Comparison of ENCODE assay signal across 17 mouse cellular contexts in genomic region chr3:142856832-142857231, GRCm38 (mm10). TPM values are rescaled to one million over a fixed set of nuclear protein-coding genes. Genes with fewer than 3 reads are reported as not detected.
DNase-seq lines count a peak whose midpoint lies in the region; ATAC-seq lines count a peak whose summit lies in the region.
"Had no signal": no experiment of that assay in that cellular context is flagged by ENCODE, and none has a peak within 500 bp of the region (broad histone marks: within the 10 kb centered on the region; RNA-seq: fewer than 3 reads in every experiment).

No protein-coding gene starts in this region.

- H3K36me3 ChIP-seq in heart, embryonic 13.5 days, result peaks cover 6% of the 10 kb centered on the region; the same call in 1 of the 2 replicates
- no peaks in the 10 kb centered on the region for H3K36me3 ChIP-seq in heart, embryonic 11.5 days (ENCODE audit: control insufficient read depth, insufficient read depth, low read length)

- WGBS in heart, embryonic 13.5 days, result 42% methylated on average over 3 of the region's 3 CpGs
- 55% methylated on average over 3 of the region's 3 CpGs for WGBS in heart, embryonic 11.5 days (ENCODE audit: insufficient replicate concordance)

- peaks cover 13% of the 10 kb centered on the region for H3K4me1 ChIP-seq in heart, embryonic 13.5 days
- H3K4me1 ChIP-seq in heart, embryonic 11.5 days (ENCODE audit: control insufficient read depth, insufficient read depth, low read length), result no peaks in the 10 kb centered on the region
- H3K4me1 ChIP-seq: forebrain, embryonic 13.5 days; midbrain, embryonic 10.5 days had no signal

- H3K27me3 ChIP-seq in heart, embryonic 13.5 days (replicated peaks), result no peaks in the 10 kb centered on the region
- H3K27me3 ChIP-seq in heart, embryonic 11.5 days (ENCODE audit: control insufficient read depth, insufficient read depth, low read length), result no peaks in the 10 kb centered on the region
- H3K27me3 ChIP-seq: embryonic facial prominence, embryonic 13.5 days; forebrain, embryonic 13.5 days; limb, embryonic 13.5 days had no signal

- H3K9ac ChIP-seq in heart, embryonic 13.5 days, result no peak overlapping the region
- H3K9ac ChIP-seq in heart, embryonic 11.5 days (ENCODE audit: low read depth, low read length), result no peak overlapping the region
- H3K9ac ChIP-seq: embryonic facial prominence, embryonic 13.5 days; forebrain, embryonic 13.5 days; limb, embryonic 13.5 days had no signal

- H3K4me3 ChIP-seq in heart, embryonic 13.5 days, result no peak overlapping the region
- H3K4me3 ChIP-seq in heart, embryonic 11.5 days (ENCODE audit: low read depth, low read length), result no peak overlapping the region
- H3K4me3 ChIP-seq: embryonic facial prominence, embryonic 13.5 days; forebrain, embryonic 13.5 days; limb, embryonic 13.5 days; midbrain, embryonic 10.5 days had no signal

- ATAC-seq in heart, embryonic 13.5 days (ENCODE audit: extremely low read depth, insufficient number of reproducible peaks, low FRiP score, low TSS enrichment), result no peak
- ATAC-seq in heart, embryonic 11.5 days (replicated peaks; ENCODE audit: insufficient number of reproducible peaks, low FRiP score, low TSS enrichment), result no peak
- peak; percentile 42; the same call in 1 of the 2 replicates for ATAC-seq in common myeloid progenitor, adult 5-6 weeks (replicated peaks; ENCODE audit: low read depth, poor library complexity, severe bottlenecking)
- ATAC-seq: forebrain, embryonic 13.5 days; inflammation-experienced regulatory T-cells, adult 6 months had no signal

- peak; percentile 46 for DNase-seq in 3T3-L1 (ENCODE audit: low read depth, low spot score)
- peak; percentile 35 for DNase-seq in adipocyte (ENCODE audit: low spot score)
- no peak for DNase-seq in left cerebral cortex, adult 8-10 months (ENCODE audit: low spot score in 2 of 2)
- DNase-seq in neural tube, embryonic 10.5 days (ENCODE audit: extremely low spot score, low spot score), result no peak
- DNase-seq: gastrocnemius, postnatal 14 days; heart, postnatal 4 days; lung, adult 2 months; right cerebral cortex, adult 18-20 months; thymus, postnatal 25 days had no signal

- H3K9me3 ChIP-seq in heart, embryonic 13.5 days, result no peaks in the 10 kb centered on the region
- H3K9me3 ChIP-seq in heart, embryonic 11.5 days (replicated peaks; ENCODE audit: control insufficient read depth, low read length), result no peaks in the 10 kb centered on the region
- H3K9me3 ChIP-seq: embryonic facial prominence, embryonic 13.5 days; forebrain, embryonic 13.5 days; limb, embryonic 13.5 days; midbrain, embryonic 10.5 days had no signal

- 0 out of 2 replicates have a peak overlapping the region, but pooled peaks have one; percentile 15 for H3K27ac ChIP-seq in heart, embryonic 13.5 days (replicated peaks)
- H3K27ac ChIP-seq in heart, embryonic 11.5 days (ENCODE audit: low read depth, low read length), result no peak overlapping the region
- H3K27ac ChIP-seq: embryonic facial prominence, embryonic 13.5 days; forebrain, embryonic 13.5 days; limb, embryonic 13.5 days; midbrain, embryonic 10.5 days had no signal

- no peak overlapping the region for H3K4me2 ChIP-seq in heart, embryonic 13.5 days
- no peak overlapping the region for H3K4me2 ChIP-seq in heart, embryonic 11.5 days
- H3K4me2 ChIP-seq: embryonic facial prominence, embryonic 13.5 days; forebrain, embryonic 13.5 days; limb, embryonic 13.5 days had no signal

RNA-seq across cellular contexts. Expression of gene Pkn2, which starts 25.0 kb away (rescaled TPM):
- polyA plus RNA-seq in heart, embryonic 13.5 days (2015; fragmentation: Nextera tagmentation; extraction: Ambion mirVana), result 33.0 and 36.6 TPM in 2 replicates
- polyA plus RNA-seq in heart, embryonic 11.5 days (2014; fragmentation: Nextera tagmentation; extraction: Ambion mirVana), result 39.8 and 41.8 TPM in 2 replicates
- total RNA-seq in common myeloid progenitor, adult 5-6 weeks (2017), result 99.1 and 100 TPM in 2 replicates
- 10 to 100 TPM; 29.0 to 35.1 (median 32.8) TPM for total RNA-seq in left cerebral cortex, adult 8-10 months (2022)

Comparison
In these comparisons a context has a peak if more than half of its experiments do, and no peak if none do; other contexts are left out.
1. DNase-seq: peak in 3T3-L1 (single experiment) and adipocyte (single experiment); none in left cerebral cortex, adult 8-10 months (0 of 2) and neural tube, embryonic 10.5 days (single experiment).